Mouse (Mus musculus): ENCODE data around the gene Brf1. TPM values are rescaled to one million over a fixed set of nuclear protein-coding genes. Genes with fewer than 3 reads are reported as not detected.

The Brf1 gene
- polyA plus RNA-seq, 1 experiment, result 67.8 TPM

GRCm38 (mm10) chr12:113030993-113031392 lies 30.5 kb upstream of the Brf1 start:
- Histone ChIP-seq H3K4me3 (ENCODE audit: control insufficient read depth, low read depth, low read length) (no peak overlapping the region), H3K4me1 (ENCODE audit: control insufficient read depth, insufficient read depth, low read length) (peaks cover 3% of the 10 kb centered on the region; the same call in 1 of the 2 replicates), H3K27ac (ENCODE audit: control insufficient read depth, insufficient read depth, low read depth, low read length) (no peak overlapping the region), H3K36me3 (ENCODE audit: control insufficient read depth, insufficient read depth, low read length) (no peaks in the 10 kb centered on the region), H3K27me3 (ENCODE audit: control insufficient read depth, insufficient read depth, low read length) (no peaks in the 10 kb centered on the region)
- TF ChIP-seq POLR2A (IDR thresholded peaks at IDR 0.05; ENCODE audit: control insufficient read depth, low read depth, low read length), result no peak
- no peak for TF ChIP-seq CTCF (IDR thresholded peaks at IDR 0.05; ENCODE audit: control insufficient read depth, insufficient read depth, insufficient replicate concordance, low read depth, low read length)

- Histone ChIP-seq H3K4me3 (ENCODE audit: control insufficient read depth, low read depth, low read length) (no peak overlapping the region), H3K27ac (ENCODE audit: control insufficient read depth, insufficient read depth, low read depth, low read length) (no peak overlapping the region), H3K4me1 (ENCODE audit: control insufficient read depth, insufficient read depth, low read length) (peaks cover 3% of the 10 kb centered on the region; the same call in 1 of the 2 replicates), H3K36me3 (ENCODE audit: control insufficient read depth, insufficient read depth, low read length) (no peaks in the 10 kb centered on the region), H3K27me3 (ENCODE audit: control insufficient read depth, insufficient read depth, low read length) (no peaks in the 10 kb centered on the region)
- TF ChIP-seq POLR2A (IDR thresholded peaks at IDR 0.05; ENCODE audit: control insufficient read depth, low read depth, low read length), result no peak
- no peak for TF ChIP-seq CTCF (IDR thresholded peaks at IDR 0.05; ENCODE audit: control insufficient read depth, insufficient read depth, insufficient replicate concordance, low read depth, low read length)
Measured at GRCm38 (mm10) chr12:113030046-113030445, 29.5 kb upstream of the Brf1 start.

- H3K4me3 ChIP-seq (ENCODE audit: control insufficient read depth, low read depth, low read length), result no peak overlapping the region
- no peak overlapping the region for H3K27ac ChIP-seq (ENCODE audit: control insufficient read depth, insufficient read depth, low read depth, low read length)
- H3K36me3 ChIP-seq (ENCODE audit: control insufficient read depth, insufficient read depth, low read length), result no peaks in the 10 kb centered on the region
- no peak for TF ChIP-seq POLR2A (IDR thresholded peaks at IDR 0.05; ENCODE audit: control insufficient read depth, low read depth, low read length)
- no peak for TF ChIP-seq CTCF (IDR thresholded peaks at IDR 0.05; ENCODE audit: control insufficient read depth, insufficient read depth, insufficient replicate concordance, low read depth, low read length)
- no peaks in the 10 kb centered on the region for H3K27me3 ChIP-seq (ENCODE audit: control insufficient read depth, insufficient read depth, low read length)
- peaks cover 3% of the 10 kb centered on the region; the same call in 1 of the 2 replicates for H3K4me1 ChIP-seq (ENCODE audit: control insufficient read depth, insufficient read depth, low read length)
Measured at GRCm38 (mm10) chr12:113028898-113029297, 28.4 kb upstream of the Brf1 start.

- Histone ChIP-seq H3K27me3 (ENCODE audit: control insufficient read depth, insufficient read depth, low read length) (no peaks in the 10 kb centered on the region), H3K36me3 (ENCODE audit: control insufficient read depth, insufficient read depth, low read length) (no peaks in the 10 kb centered on the region), H3K4me1 (ENCODE audit: control insufficient read depth, insufficient read depth, low read length) (peaks cover 3% of the 10 kb centered on the region; the same call in 1 of the 2 replicates), H3K4me3 (ENCODE audit: control insufficient read depth, low read depth, low read length) (no peak overlapping the region), H3K27ac (ENCODE audit: control insufficient read depth, insufficient read depth, low read depth, low read length) (no peak overlapping the region)
- TF ChIP-seq CTCF (IDR thresholded peaks at IDR 0.05; ENCODE audit: control insufficient read depth, insufficient read depth, insufficient replicate concordance, low read depth, low read length), result no peak
- no peak for TF ChIP-seq POLR2A (IDR thresholded peaks at IDR 0.05; ENCODE audit: control insufficient read depth, low read depth, low read length)
Measured at GRCm38 (mm10) chr12:113028067-113028466, 27.6 kb upstream of the Brf1 start.

GRCm38 (mm10) chr12:113027495-113027894 lies 27.0 kb upstream of the Brf1 start:
- Histone ChIP-seq H3K27me3 (ENCODE audit: control insufficient read depth, insufficient read depth, low read length) (no peaks in the 10 kb centered on the region), H3K4me1 (ENCODE audit: control insufficient read depth, insufficient read depth, low read length) (peaks cover 3% of the 10 kb centered on the region; the same call in 1 of the 2 replicates), H3K36me3 (ENCODE audit: control insufficient read depth, insufficient read depth, low read length) (no peaks in the 10 kb centered on the region), H3K4me3 (ENCODE audit: control insufficient read depth, low read depth, low read length) (no peak overlapping the region), H3K27ac (ENCODE audit: control insufficient read depth, insufficient read depth, low read depth, low read length) (no peak overlapping the region)
- TF ChIP-seq CTCF (IDR thresholded peaks at IDR 0.05; ENCODE audit: control insufficient read depth, insufficient read depth, insufficient replicate concordance, low read depth, low read length), result no peak
- TF ChIP-seq POLR2A (IDR thresholded peaks at IDR 0.05; ENCODE audit: control insufficient read depth, low read depth, low read length), result no peak

- Histone ChIP-seq H3K27ac (ENCODE audit: control insufficient read depth, insufficient read depth, low read depth, low read length) (no peak overlapping the region), H3K36me3 (ENCODE audit: control insufficient read depth, insufficient read depth, low read length) (no peaks in the 10 kb centered on the region), H3K4me3 (ENCODE audit: control insufficient read depth, low read depth, low read length) (no peak overlapping the region), H3K4me1 (ENCODE audit: control insufficient read depth, insufficient read depth, low read length) (no peaks in the 10 kb centered on the region), H3K27me3 (ENCODE audit: control insufficient read depth, insufficient read depth, low read length) (no peaks in the 10 kb centered on the region)
- TF ChIP-seq POLR2A (IDR thresholded peaks at IDR 0.05; ENCODE audit: control insufficient read depth, low read depth, low read length) (no peak), CTCF (IDR thresholded peaks at IDR 0.05; ENCODE audit: control insufficient read depth, insufficient read depth, insufficient replicate concordance, low read depth, low read length) (no peak)
Measured at GRCm38 (mm10) chr12:113026557-113026956, 26.1 kb upstream of the Brf1 start.

GRCm38 (mm10) chr12:113023082-113023481 lies 22.6 kb upstream of the Brf1 start:
- Histone ChIP-seq H3K36me3 (ENCODE audit: control insufficient read depth, insufficient read depth, low read length) (no peaks in the 10 kb centered on the region), H3K27me3 (ENCODE audit: control insufficient read depth, insufficient read depth, low read length) (no peaks in the 10 kb centered on the region)

GRCm38 (mm10) chr12:113021488-113021887 lies 21.0 kb upstream of the Brf1 start:
- TF ChIP-seq POLR2A (IDR thresholded peaks at IDR 0.05; ENCODE audit: control insufficient read depth, low read depth, low read length) (no peak), CTCF (IDR thresholded peaks at IDR 0.05; ENCODE audit: control insufficient read depth, insufficient read depth, insufficient replicate concordance, low read depth, low read length) (no peak)
- H3K36me3 ChIP-seq (ENCODE audit: control insufficient read depth, insufficient read depth, low read length), result no peaks in the 10 kb centered on the region
- H3K4me1 ChIP-seq (ENCODE audit: control insufficient read depth, insufficient read depth, low read length), result no peaks in the 10 kb centered on the region

More at GRCm38 (mm10) chr12:113023082-113023481, 22.6 kb upstream of the Brf1 start:
- Histone ChIP-seq H3K4me1 (ENCODE audit: control insufficient read depth, insufficient read depth, low read length) (no peaks in the 10 kb centered on the region), H3K27ac (ENCODE audit: control insufficient read depth, insufficient read depth, low read depth, low read length) (no peak overlapping the region), H3K4me3 (ENCODE audit: control insufficient read depth, low read depth, low read length) (no peak overlapping the region)
- no peak for TF ChIP-seq POLR2A (IDR thresholded peaks at IDR 0.05; ENCODE audit: control insufficient read depth, low read depth, low read length)
- no peak for TF ChIP-seq CTCF (IDR thresholded peaks at IDR 0.05; ENCODE audit: control insufficient read depth, insufficient read depth, insufficient replicate concordance, low read depth, low read length)

More at GRCm38 (mm10) chr12:113021488-113021887, 21.0 kb upstream of the Brf1 start:
- H3K4me3 ChIP-seq (ENCODE audit: control insufficient read depth, low read depth, low read length), result no peak overlapping the region
- H3K27me3 ChIP-seq (ENCODE audit: control insufficient read depth, insufficient read depth, low read length), result no peaks in the 10 kb centered on the region
- H3K27ac ChIP-seq (ENCODE audit: control insufficient read depth, insufficient read depth, low read depth, low read length), result no peak overlapping the region
